Mouse (Mus musculus) limb, embryonic 11.5 days (tissue): Measurements from ENCODE around the gene Ppfibp1. TPM values are rescaled to one million over a fixed set of nuclear protein-coding genes. Genes with fewer than 3 reads are reported as not detected.

ENCODE experiments used
- ATAC-seq: fragments of 200-750 bp; cut with Nextera tagmentation; 2 replicates; pipeline ENCODE4 v1.8.0; 2017; ENCODE audit warnings: low read depth; ENCODE audit not compliant: insufficient number of reproducible peaks, low FRiP score, low TSS enrichment
- DNase-seq: peaks from one replicate; pipeline ENCODE4 v3.0.0-alpha.2; 2015; ENCODE audit warnings: low spot score
- H3K27ac ChIP-seq: fragments of 300-500 bp; sonication (generic); replicated peaks from 2 replicates; pipeline ENCODE4 v1.5.1; 2014; ENCODE audit warnings: low read depth, mild to moderate bottlenecking, low read length
- H3K27me3 ChIP-seq: fragments of 300-500 bp; sonication (generic); 2 replicates; pipeline ENCODE4 v1.6.1; 2014; ENCODE audit warnings: mild to moderate bottlenecking, low read length, mixed read lengths; ENCODE audit not compliant: control insufficient read depth, insufficient read depth
- H3K36me3 ChIP-seq: fragments of 300-500 bp; sonication (generic); 2 replicates; pipeline ENCODE4 v1.6.1; 2014; ENCODE audit warnings: mild to moderate bottlenecking, low read length, moderate library complexity, mixed read lengths; ENCODE audit not compliant: control insufficient read depth, insufficient read depth
- H3K4me1 ChIP-seq: fragments of 300-500 bp; sonication (generic); 2 replicates; pipeline ENCODE4 v1.6.1; 2014; ENCODE audit warnings: low read length, mixed read lengths; ENCODE audit not compliant: control insufficient read depth, insufficient read depth
- H3K4me2 ChIP-seq: fragments of 300-500 bp; sonication (generic); 2 replicates; pipeline ENCODE4 v1.6.1; 2014; ENCODE audit warnings: low read depth, mild to moderate bottlenecking, moderate library complexity; ENCODE audit not compliant: severe bottlenecking
- H3K4me3 ChIP-seq: fragments of 300-500 bp; sonication (generic); 2 replicates; pipeline ENCODE4 v1.5.1; 2014; ENCODE audit warnings: low read depth, low read length
- H3K9ac ChIP-seq: fragments of 300-500 bp; sonication (generic); 2 replicates; pipeline ENCODE4 v1.6.1; 2014; ENCODE audit warnings: mild to moderate bottlenecking, low read length
- H3K9me3 ChIP-seq: fragments of 300-500 bp; sonication (generic); 2 replicates; pipeline ENCODE4 v1.6.1; 2016; ENCODE audit warnings: low read length; ENCODE audit not compliant: control insufficient read depth
- WGBS: fragments of 180-500 bp; shearing (Covaris S2); extraction: QIAGEN DNeasy Blood & Tissue Kit; methylation state at CpG from one replicate; pipeline ENCODE4 v1.1.7; 2014; 5-methylcytosine and 5-hydroxymethylcytosine counted together
- polyA plus RNA-seq: library from polyadenylated mRNA; unstranded; fragments of >200 nt; fragmentation: Nextera tagmentation; extraction: Ambion mirVana; gene quantifications from 2 replicates; pipeline ENCODE4 v1.2.1, GENCODE M21; 2014

Gene Ppfibp1
- polyA plus RNA-seq, 1 experiment from 2014 or later: 44.4 TPM

- H3K27ac ChIP-seq: no peak overlapping the region
- no peak overlapping the region for H3K4me2 ChIP-seq
- no peaks in the 10 kb centered on the region for H3K4me1 ChIP-seq
- H3K9me3 ChIP-seq: no peaks in the 10 kb centered on the region
- no peaks in the 10 kb centered on the region for H3K36me3 ChIP-seq
- 83% methylated on average over 6 of the region's 6 CpGs for WGBS
- DNase-seq: no peak
- H3K9ac ChIP-seq: no peak overlapping the region
- ATAC-seq: no peak
- no peak overlapping the region for H3K4me3 ChIP-seq
- H3K27me3 ChIP-seq: no peaks in the 10 kb centered on the region
These were observed 122.1 kb downstream of the Ppfibp1 start for GRCm38 (mm10) chr6:147010358-147010757.

- H3K4me1 ChIP-seq: no peaks in the 10 kb centered on the region
- H3K27ac ChIP-seq: no peak overlapping the region
- no peak for ATAC-seq
- no peaks in the 10 kb centered on the region for H3K36me3 ChIP-seq
- no peak overlapping the region for H3K9ac ChIP-seq
- no peak for DNase-seq
- H3K27me3 ChIP-seq: no peaks in the 10 kb centered on the region
- 83% methylated on average over 15 of the region's 15 CpGs for WGBS
- H3K4me3 ChIP-seq: no peak overlapping the region
- H3K9me3 ChIP-seq: no peaks in the 10 kb centered on the region
- no peak overlapping the region for H3K4me2 ChIP-seq
These were observed 122.7 kb downstream of the Ppfibp1 start for GRCm38 (mm10) chr6:147010811-147011520.

- WGBS: 68% methylated on average over 6 of the region's 6 CpGs
- H3K4me1 ChIP-seq: no peaks in the 10 kb centered on the region
- H3K9ac ChIP-seq: no peak overlapping the region
- no peaks in the 10 kb centered on the region for H3K27me3 ChIP-seq
- no peaks in the 10 kb centered on the region for H3K36me3 ChIP-seq
- DNase-seq: no peak
- H3K4me3 ChIP-seq: no peak overlapping the region
- H3K27ac ChIP-seq: no peak overlapping the region
- no peak for ATAC-seq
- no peaks in the 10 kb centered on the region for H3K9me3 ChIP-seq
- H3K4me2 ChIP-seq: no peak overlapping the region
These were observed 123.3 kb downstream of the Ppfibp1 start for GRCm38 (mm10) chr6:147011555-147011954.

GRCm38 (mm10) chr6:147011977-147012376 is 123.7 kb downstream of the Ppfibp1 start:
- H3K9ac ChIP-seq: no peak overlapping the region
- H3K27me3 ChIP-seq: no peaks in the 10 kb centered on the region
- no peak overlapping the region for H3K4me2 ChIP-seq
- ATAC-seq (no peak), DNase-seq (no peak)
- H3K9me3 ChIP-seq: no peaks in the 10 kb centered on the region
- no peaks in the 10 kb centered on the region for H3K36me3 ChIP-seq
- H3K4me1 ChIP-seq: no peaks in the 10 kb centered on the region
- H3K4me3 ChIP-seq: no peak overlapping the region
- H3K27ac ChIP-seq: no peak overlapping the region
- WGBS: 78% methylated on average over 6 of the region's 6 CpGs

- no peak overlapping the region for H3K4me2 ChIP-seq
- H3K27ac ChIP-seq: no peak overlapping the region
- DNase-seq: no peak
- 83% methylated on average over 1 of the region's 1 CpGs for WGBS
- H3K9me3 ChIP-seq: no peaks in the 10 kb centered on the region
- no peaks in the 10 kb centered on the region for H3K36me3 ChIP-seq
- no peak overlapping the region for H3K9ac ChIP-seq
- H3K4me3 ChIP-seq: no peak overlapping the region
- no peaks in the 10 kb centered on the region for H3K27me3 ChIP-seq
- ATAC-seq: no peak
- no peaks in the 10 kb centered on the region for H3K4me1 ChIP-seq
These were observed 125.3 kb downstream of the Ppfibp1 start for GRCm38 (mm10) chr6:147013546-147013945.

- H3K4me3 ChIP-seq: no peak overlapping the region
- no peak overlapping the region for H3K4me2 ChIP-seq
- H3K36me3 ChIP-seq: no peaks in the 10 kb centered on the region
- no peak overlapping the region for H3K27ac ChIP-seq
- no peak overlapping the region for H3K9ac ChIP-seq
- no peak for ATAC-seq
- no peak for DNase-seq
- no peaks in the 10 kb centered on the region for H3K9me3 ChIP-seq
- no peaks in the 10 kb centered on the region for H3K4me1 ChIP-seq
- WGBS: 89% methylated on average over 4 of the region's 4 CpGs
- H3K27me3 ChIP-seq: no peaks in the 10 kb centered on the region
These were observed 129.6 kb downstream of the Ppfibp1 start for GRCm38 (mm10) chr6:147017906-147018305.

- H3K27ac ChIP-seq: no peak overlapping the region
- 95% methylated on average over 5 of the region's 5 CpGs for WGBS
- H3K9ac ChIP-seq: no peak overlapping the region
- H3K27me3 ChIP-seq: no peaks in the 10 kb centered on the region
- H3K9me3 ChIP-seq: no peaks in the 10 kb centered on the region
- no peaks in the 10 kb centered on the region for H3K4me1 ChIP-seq
- DNase-seq (no peak), ATAC-seq (no peak)
- no peaks in the 10 kb centered on the region for H3K36me3 ChIP-seq
- no peak overlapping the region for H3K4me3 ChIP-seq
- H3K4me2 ChIP-seq: no peak overlapping the region
These were observed 130.1 kb downstream of the Ppfibp1 start for GRCm38 (mm10) chr6:147018364-147018763.

- H3K36me3 ChIP-seq: no peaks in the 10 kb centered on the region
- 96% methylated on average over 5 of the region's 5 CpGs for WGBS
These were observed 132.9 kb downstream of the Ppfibp1 start for GRCm38 (mm10) chr6:147021181-147021580.

More at GRCm38 (mm10) chr6:147021181-147021580, 132.9 kb downstream of the Ppfibp1 start:
- H3K9ac ChIP-seq: no peak overlapping the region
- no peak overlapping the region for H3K27ac ChIP-seq
- no peak overlapping the region for H3K4me2 ChIP-seq
- no peak overlapping the region for H3K4me3 ChIP-seq
- no peaks in the 10 kb centered on the region for H3K4me1 ChIP-seq
- no peaks in the 10 kb centered on the region for H3K27me3 ChIP-seq
- H3K9me3 ChIP-seq: no peaks in the 10 kb centered on the region
- DNase-seq: no peak
- no peak for ATAC-seq
